Mouse (Mus musculus): ENCODE measurements around the gene Fbln7. TPM values are rescaled to one million over a fixed set of nuclear protein-coding genes. Genes with fewer than 3 reads are reported as not detected.

Fbln7 gene
- 0.38 and 1.1 TPM in 2 replicates for polyA plus RNA-seq (2012; rRNA removed)

- 92% methylated on average over 9 of the region's 9 CpGs for WGBS
- Histone ChIP-seq H3K4me3 (replicated peaks; ENCODE audit: extremely low read depth, low read depth, low read length) (peak within 1 kb of the TSS; percentile 20), H3K4me1 (ENCODE audit: control insufficient read depth, insufficient read depth, low read length) (no peaks in the 10 kb centered on the region; the same call in 1 of the 2 replicates)
- no peak for DNase-seq
- no peak for TF ChIP-seq POLR2A (IDR thresholded peaks at IDR 0.05; ENCODE audit: borderline replicate concordance, extremely low read depth, low read depth, low read length)
- TF ChIP-seq CTCF (IDR thresholded peaks at IDR 0.05; ENCODE audit: insufficient read depth, low read length): no peak
These were observed at the start of gene Fbln7 for GRCm38 (mm10) chr2:128862636-128863035. Gene Fbln7, plus strand, starts transcription at chr2:128862981.

- 79% methylated on average over 1 of the region's 1 CpGs for WGBS
- TF ChIP-seq POLR2A (IDR thresholded peaks at IDR 0.05; ENCODE audit: borderline replicate concordance, extremely low read depth, low read depth, low read length) (no peak), CTCF (IDR thresholded peaks at IDR 0.05; ENCODE audit: insufficient read depth, low read length) (no peak)
These were observed 46.5 kb upstream of the Fbln7 start for GRCm38 (mm10) chr2:128816311-128816710.

GRCm38 (mm10) chr2:128816916-128817315 lies 45.9 kb upstream of the Fbln7 start:
- Histone ChIP-seq H3K4me3 (replicated peaks; ENCODE audit: extremely low read depth, low read depth, low read length) (no peak overlapping the region), H3K4me1 (ENCODE audit: control insufficient read depth, insufficient read depth, low read length) (peaks cover 5% of the 10 kb centered on the region; the same call in 1 of the 2 replicates)
- 36% methylated on average over 6 of the region's 6 CpGs for whole genome bisulfite sequencing
- no peak for TF ChIP-seq CTCF (IDR thresholded peaks at IDR 0.05; ENCODE audit: insufficient read depth, low read length)
- no peak for TF ChIP-seq POLR2A (IDR thresholded peaks at IDR 0.05; ENCODE audit: borderline replicate concordance, extremely low read depth, low read depth, low read length)
- no peak for DNase-seq

More at GRCm38 (mm10) chr2:128816311-128816710, 46.5 kb upstream of the Fbln7 start:
- DNase-seq: no peak
- peaks cover 5% of the 10 kb centered on the region; the same call in 1 of the 2 replicates for H3K4me1 ChIP-seq (ENCODE audit: control insufficient read depth, insufficient read depth, low read length)
- no peak overlapping the region for H3K4me3 ChIP-seq (replicated peaks; ENCODE audit: extremely low read depth, low read depth, low read length)

- TF ChIP-seq CTCF (IDR thresholded peaks at IDR 0.05; ENCODE audit: insufficient read depth, low read length) (peak; percentile 26; the same call in 1 of the 2 replicates), POLR2A (IDR thresholded peaks at IDR 0.05; ENCODE audit: borderline replicate concordance, extremely low read depth, low read depth, low read length) (peak; percentile 63; the same call in 1 of the 2 replicates)
- peaks cover 5% of the 10 kb centered on the region; the same call in 1 of the 2 replicates for H3K4me1 ChIP-seq (ENCODE audit: control insufficient read depth, insufficient read depth, low read length)
- no peak for DNase-seq
- WGBS: under 1% methylated on average over 7 of the region's 7 CpGs
- peak overlapping the region; percentile 62 for H3K4me3 ChIP-seq (replicated peaks; ENCODE audit: extremely low read depth, low read depth, low read length)
These were observed 45.4 kb upstream of the Fbln7 start for GRCm38 (mm10) chr2:128817387-128817785.

- Histone ChIP-seq H3K4me1 (ENCODE audit: control insufficient read depth, insufficient read depth, low read length) (peaks cover 5% of the 10 kb centered on the region; the same call in 1 of the 2 replicates), H3K4me3 (replicated peaks; ENCODE audit: extremely low read depth, low read depth, low read length) (peak within 1 kb of the TSS; percentile 96)
- TF ChIP-seq CTCF (IDR thresholded peaks at IDR 0.05; ENCODE audit: insufficient read depth, low read length) (no peak), POLR2A (IDR thresholded peaks at IDR 0.05; ENCODE audit: borderline replicate concordance, extremely low read depth, low read depth, low read length) (peak; percentile 84; the same call in 1 of the 2 replicates)
- DNase-seq: peak; percentile 97
- WGBS: under 1% methylated on average over 59 of the region's 59 CpGs
These were observed 44.7 kb upstream of the Fbln7 start, which contains the start of gene Tmem87b for GRCm38 (mm10) chr2:128817786-128818681. Gene Tmem87b, plus strand, starts transcription at chr2:128818118.

- H3K4me3 ChIP-seq (replicated peaks; ENCODE audit: extremely low read depth, low read depth, low read length): peak overlapping the region; percentile 96
- peaks cover 5% of the 10 kb centered on the region; the same call in 1 of the 2 replicates for H3K4me1 ChIP-seq (ENCODE audit: control insufficient read depth, insufficient read depth, low read length)
- DNase-seq: peak; percentile 33
- WGBS: 5% methylated on average over 14 of the region's 14 CpGs
- TF ChIP-seq CTCF (IDR thresholded peaks at IDR 0.05; ENCODE audit: insufficient read depth, low read length) (no peak), POLR2A (IDR thresholded peaks at IDR 0.05; ENCODE audit: borderline replicate concordance, extremely low read depth, low read depth, low read length) (no peak)
These were observed 43.7 kb upstream of the Fbln7 start for GRCm38 (mm10) chr2:128818956-128819643.

GRCm38 (mm10) chr2:128820631-128821030 lies 42.1 kb upstream of the Fbln7 start:
- TF ChIP-seq POLR2A (IDR thresholded peaks at IDR 0.05; ENCODE audit: borderline replicate concordance, extremely low read depth, low read depth, low read length) (no peak), CTCF (IDR thresholded peaks at IDR 0.05; ENCODE audit: insufficient read depth, low read length) (no peak)
- Histone ChIP-seq H3K4me1 (ENCODE audit: control insufficient read depth, insufficient read depth, low read length) (peaks cover 5% of the 10 kb centered on the region; the same call in 1 of the 2 replicates), H3K4me3 (replicated peaks; ENCODE audit: extremely low read depth, low read depth, low read length) (no peak overlapping the region)
- 74% methylated on average over 2 of the region's 2 CpGs for whole genome bisulfite sequencing
- DNase-seq: no peak

- H3K4me3 ChIP-seq (replicated peaks; ENCODE audit: extremely low read depth, low read depth, low read length): no peak overlapping the region
- 87% methylated on average over 5 of the region's 5 CpGs for WGBS
- peaks cover 4% of the 10 kb centered on the region; the same call in 1 of the 2 replicates for H3K4me1 ChIP-seq (ENCODE audit: control insufficient read depth, insufficient read depth, low read length)
- TF ChIP-seq CTCF (IDR thresholded peaks at IDR 0.05; ENCODE audit: insufficient read depth, low read length) (no peak), POLR2A (IDR thresholded peaks at IDR 0.05; ENCODE audit: borderline replicate concordance, extremely low read depth, low read depth, low read length) (no peak)
- DNase-seq: no peak
These were observed 38.9 kb upstream of the Fbln7 start for GRCm38 (mm10) chr2:128823893-128824292.

GRCm38 (mm10) chr2:128827787-128828186 lies 35.0 kb upstream of the Fbln7 start:
- Histone ChIP-seq H3K4me1 (ENCODE audit: control insufficient read depth, insufficient read depth, low read length) (no peaks in the 10 kb centered on the region), H3K4me3 (replicated peaks; ENCODE audit: extremely low read depth, low read depth, low read length) (no peak overlapping the region)
- no peak for TF ChIP-seq POLR2A (IDR thresholded peaks at IDR 0.05; ENCODE audit: borderline replicate concordance, extremely low read depth, low read depth, low read length)
- no peak for TF ChIP-seq CTCF (IDR thresholded peaks at IDR 0.05; ENCODE audit: insufficient read depth, low read length)
- no peak for DNase-seq
- WGBS: 100% methylated on average over 1 of the region's 1 CpGs

All from lung, adult 2 months (tissue).